Mouse (Mus musculus) liver, embryonic 14.5 days (tissue): ENCODE results near the gene Dmp1. TPM values are rescaled to one million over a fixed set of nuclear protein-coding genes. Genes with fewer than 3 reads are reported as not detected.

ENCODE experiments used
- ATAC-seq: fragments of 200-750 bp; cut with Nextera tagmentation; 2 replicates; pipeline ENCODE4 v1.8.0; 2017; ENCODE audit warnings: moderate number of reproducible peaks, mild to moderate bottlenecking, moderate library complexity; ENCODE audit not compliant: insufficient read depth
- DNase-seq, 3 experiments: peaks; one replicate each; pipeline ENCODE4 v3.0.0-alpha.2; 2012 to 2013; ENCODE audit warnings: low read depth in 3 of 3, low spot score in 3 of 3
- H3K27ac ChIP-seq: fragments of 300-500 bp; sonication (generic); 2 replicates; pipeline ENCODE4 v1.5.1; 2014; ENCODE audit warnings: moderate library complexity, mild to moderate bottlenecking, control low read depth, inconsistent platforms
- H3K27me3 ChIP-seq: fragments of 300-500 bp; sonication (generic); 2 replicates; pipeline ENCODE4 v1.6.1; 2014; ENCODE audit warnings: mild to moderate bottlenecking, low read length, moderate library complexity; ENCODE audit not compliant: control insufficient read depth, insufficient read depth
- H3K36me3 ChIP-seq: fragments of 300-500 bp; sonication (generic); replicated peaks from 2 replicates; pipeline ENCODE4 v1.6.1; 2014; ENCODE audit warnings: low read depth; ENCODE audit not compliant: control insufficient read depth, insufficient read depth
- H3K4me1 ChIP-seq, 2 experiments: fragments of 200-500 bp in 1 of 2; fragments of 300-500 bp in 1 of 2; sonication (generic) in 1 of 2; replicated peaks; 2 replicates each; pipeline ENCODE4 v1.6.1; 2012 to 2014; ENCODE audit warnings: antibody characterized with exemption in 1 of 2, inconsistent platforms in 1 of 2, low read length in 1 of 2; ENCODE audit not compliant: control insufficient read depth in 2 of 2, insufficient read depth in 2 of 2
- H3K4me2 ChIP-seq: fragments of 300-500 bp; sonication (generic); 2 replicates; pipeline ENCODE4 v1.6.1; 2014; ENCODE audit warnings: low read depth, mild to moderate bottlenecking, control low read depth, moderate library complexity
- H3K4me3 ChIP-seq, 2 experiments: fragments of 200-500 bp in 1 of 2; fragments of 300-500 bp in 1 of 2; sonication (generic) in 1 of 2; 2 replicates each; pipeline ENCODE4 v1.5.1; 2012 to 2014; ENCODE audit warnings: low read depth in 2 of 2, low read length in 2 of 2, mild to moderate bottlenecking in 2 of 2, control low read depth in 1 of 2, inconsistent platforms in 1 of 2, moderate library complexity in 1 of 2; ENCODE audit not compliant: insufficient read depth in 1 of 2
- H3K9ac ChIP-seq: fragments of 300-500 bp; sonication (generic); replicated peaks from 2 replicates; pipeline ENCODE4 v1.6.1; 2014; ENCODE audit warnings: mild to moderate bottlenecking, control low read depth, moderate library complexity
- H3K9me3 ChIP-seq: fragments of 300-500 bp; sonication (generic); 2 replicates; pipeline ENCODE4 v1.6.1; 2016; ENCODE audit warnings: low read length, mixed read lengths; ENCODE audit not compliant: control insufficient read depth
- CTCF ChIP-seq: IDR thresholded peaks from 2 replicates; pipeline ENCODE4 v1.5.1; 2016; ENCODE audit warnings: antibody characterized with exemption, low read depth, control low read depth
- EP300 ChIP-seq: IDR thresholded peaks from 2 replicates; pipeline ENCODE4 v1.6.1; 2016; ENCODE audit warnings: antibody characterized with exemption, low read depth
- WGBS: fragments of 180-500 bp; shearing (Covaris S2); extraction: QIAGEN DNeasy Blood & Tissue Kit; methylation state at CpG from one replicate; pipeline ENCODE4 v1.1.7; 2014; ENCODE audit not compliant: insufficient replicate concordance; 5-methylcytosine and 5-hydroxymethylcytosine counted together
- polyA plus RNA-seq, 2 experiments: library from polyadenylated mRNA; depleted of rRNA in 1 of 2; stranded (reverse) in 1 of 2; unstranded in 1 of 2; fragments of >200 nt; fragmentation: Nextera tagmentation in 1 of 2; extraction: Ambion mirVana in 1 of 2; gene quantifications; 2 replicates each; pipeline versions ENCODE4 v1.2.1 to v1.2.3; 2012 to 2014

The Dmp1 gene
- polyA plus RNA-seq (2012; rRNA removed) (not detected in 2 replicates), polyA plus RNA-seq (2014; fragmentation: Nextera tagmentation; extraction: Ambion mirVana) (not detected in 2 replicates)

GRCm38 (mm10) chr5:104202351-104202750 lies at the start of gene Dmp1:
Gene Dmp1 (plus strand): TSS chr5:104202613.
- DNase-seq (no peak), ATAC-seq (no peak)
- Histone ChIP-seq H3K27ac (no peak within 1 kb of the TSS), H3K9me3 (no peaks in the 10 kb centered on the region), H3K4me1 (no peaks in the 10 kb centered on the region), H3K4me3 (no peak within 1 kb of the TSS), H3K27me3 (no peaks in the 10 kb centered on the region), H3K9ac (no peak within 1 kb of the TSS), H3K4me2 (no peak within 1 kb of the TSS), H3K36me3 (no peaks in the 10 kb centered on the region)
- TF ChIP-seq EP300 (no peak), CTCF (no peak)
- WGBS = 43% methylated on average over 5 of the region's 5 CpGs

- no peak overlapping the region for H3K4me3 ChIP-seq
- no peaks in the 10 kb centered on the region for H3K9me3 ChIP-seq
- no peaks in the 10 kb centered on the region for H3K4me1 ChIP-seq
- H3K9ac ChIP-seq = no peak overlapping the region
- 64% methylated on average over 7 of the region's 7 CpGs for WGBS
- no peaks in the 10 kb centered on the region for H3K36me3 ChIP-seq
- no peak overlapping the region for H3K27ac ChIP-seq
- ATAC-seq = no peak
- H3K4me2 ChIP-seq = no peak overlapping the region
- no peaks in the 10 kb centered on the region for H3K27me3 ChIP-seq
- DNase-seq = no peak
- no peak for TF ChIP-seq EP300
- no peak for TF ChIP-seq CTCF
Measured at GRCm38 (mm10) chr5:104157701-104158100, 44.7 kb upstream of the Dmp1 start.

- WGBS = 56% methylated on average over 7 of the region's 7 CpGs
- ATAC-seq = no peak
- Histone ChIP-seq H3K36me3 (no peaks in the 10 kb centered on the region), H3K4me3 (no peak overlapping the region), H3K27me3 (no peaks in the 10 kb centered on the region), H3K4me1 (no peaks in the 10 kb centered on the region), H3K9me3 (no peaks in the 10 kb centered on the region), H3K27ac (no peak overlapping the region), H3K9ac (no peak overlapping the region), H3K4me2 (no peak overlapping the region)
- no peak for TF ChIP-seq CTCF
- TF ChIP-seq EP300 = no peak
- DNase-seq = no peak
Measured at GRCm38 (mm10) chr5:104158332-104159052, 43.9 kb upstream of the Dmp1 start.

GRCm38 (mm10) chr5:104160581-104160980 lies 41.8 kb upstream of the Dmp1 start:
- ATAC-seq (no peak), DNase-seq (no peak)
- Histone ChIP-seq H3K36me3 (no peaks in the 10 kb centered on the region), H3K27me3 (no peaks in the 10 kb centered on the region), H3K9ac (no peak overlapping the region), H3K4me3 (no peak overlapping the region), H3K9me3 (no peaks in the 10 kb centered on the region), H3K4me1 (no peaks in the 10 kb centered on the region), H3K27ac (no peak overlapping the region), H3K4me2 (no peak overlapping the region)
- WGBS = 63% methylated on average over 3 of the region's 3 CpGs
- TF ChIP-seq EP300 (no peak), CTCF (no peak)

GRCm38 (mm10) chr5:104161390-104161789 lies 41.0 kb upstream of the Dmp1 start:
- ATAC-seq (no peak), DNase-seq (no peak)
- no peak for TF ChIP-seq EP300
- no peaks in the 10 kb centered on the region for H3K4me1 ChIP-seq
- H3K4me3 ChIP-seq = no peak overlapping the region
- H3K36me3 ChIP-seq = no peaks in the 10 kb centered on the region
- no peak overlapping the region for H3K9ac ChIP-seq
- no peaks in the 10 kb centered on the region for H3K9me3 ChIP-seq
- H3K27me3 ChIP-seq = no peaks in the 10 kb centered on the region
- 32% methylated on average over 1 of the region's 1 CpGs for WGBS
- no peak overlapping the region for H3K4me2 ChIP-seq
- no peak overlapping the region for H3K27ac ChIP-seq
